Mouse (Mus musculus) adipocyte (in vitro differentiated cells): Measurements from ENCODE around the gene Gm7682.
"Not testable (repeated sequence)": the region's sequence is repeated elsewhere in the genome, so short reads cannot be mapped to it uniquely, and the experiment has no call there.

Experiments used
- DNase-seq: peaks from one replicate; pipeline ENCODE4 v3.0.0-alpha.2; 2016; ENCODE audit warnings: low spot score

The Gm7682 gene

DNA sequence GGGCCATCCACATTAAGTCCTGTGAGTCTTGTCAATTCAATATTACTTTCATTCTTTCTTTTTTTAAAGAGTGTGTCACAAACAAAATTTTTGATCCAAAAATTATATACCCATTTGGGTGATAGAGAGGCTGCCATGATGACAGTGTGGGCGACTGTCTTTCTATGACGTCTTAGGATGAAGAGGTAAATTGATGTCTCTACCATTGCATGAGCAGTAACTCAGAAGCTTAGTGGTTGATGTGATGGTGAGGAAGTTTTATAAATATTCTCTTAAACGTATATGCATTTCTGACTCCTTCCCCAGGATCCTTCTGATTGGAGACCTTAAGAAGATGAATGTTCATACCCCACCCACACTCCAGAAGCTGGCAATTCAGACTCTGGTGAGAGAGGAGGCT, at the start of gene Gm7682:
TSS of gene Gm7682 (plus strand) at position 301 of the 400 bp plus-strand sequence.
- DNase-seq: not testable (repeated sequence)
